ENCODE assay signal across 8 mouse cellular contexts in the genomic region with DNA sequence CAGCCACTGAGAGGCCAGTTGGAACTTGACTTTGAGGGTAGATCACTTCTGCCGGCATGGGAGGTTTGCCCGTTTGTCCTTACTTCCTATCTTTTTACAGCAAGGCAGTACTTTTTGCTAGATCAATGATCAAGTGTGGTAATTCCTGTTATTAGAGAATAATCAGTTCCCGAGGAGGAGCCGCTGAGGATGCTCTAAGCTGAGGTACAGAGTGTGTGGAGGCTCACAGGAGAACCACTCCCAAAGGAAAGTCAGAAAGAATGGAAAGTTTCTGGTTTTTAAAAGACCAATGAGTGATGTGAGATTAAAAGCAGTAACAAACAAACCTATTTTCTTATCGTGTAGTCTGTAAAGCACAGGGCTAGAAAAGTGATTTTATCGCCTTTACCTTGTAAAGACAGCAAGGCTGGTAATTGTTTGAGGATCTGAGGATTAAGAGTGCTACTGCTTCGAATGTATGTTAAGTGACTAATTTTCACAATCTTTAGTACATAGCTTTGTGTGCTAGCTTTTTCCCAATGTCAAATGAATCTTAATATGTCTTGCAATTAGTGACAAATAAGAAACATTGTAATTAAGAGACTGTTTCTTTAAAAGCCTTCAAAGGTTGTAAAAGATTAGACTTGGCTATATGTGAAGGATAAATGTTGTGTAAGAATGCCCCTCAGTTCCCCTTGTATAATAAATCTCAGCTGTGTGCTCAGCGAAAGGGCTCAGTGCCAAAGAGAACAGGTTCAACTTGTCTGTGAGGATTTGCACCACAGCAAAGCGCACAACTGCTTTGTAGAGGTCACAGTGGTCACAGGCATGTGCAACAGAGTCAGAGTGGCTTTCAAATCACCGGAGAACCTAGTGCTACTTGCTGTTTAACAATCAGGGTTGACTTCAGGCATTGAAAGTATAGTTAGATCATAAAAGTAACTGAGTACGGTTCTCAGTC.
DNase-seq lines count a peak whose midpoint lies in the region.

No protein-coding gene starts in this region.

- intact Hi-C loops in gastrocnemius, postnatal 14 days (cut with DNase I; ENCODE audit: low total_unique reads), result no loop called here

- peak; percentile 41 for DNase-seq in embryo, embryonic 11 days
- no peak for DNase-seq in embryo, embryonic 10.5 days (ENCODE audit: low spot score)
- DNase-seq in gastrocnemius, postnatal 14 days, result peak; percentile 38
- DNase-seq in kidney, postnatal 10 days, result peak; percentile 77
- peak; percentile 15 for DNase-seq in ovary, postnatal 36 days (ENCODE audit: low spot score)
- no peak for DNase-seq in cerebellum, postnatal 14 days
- no peak for DNase-seq in right cerebral cortex, postnatal 14 days
- no peak for DNase-seq in cerebellum, adult 11 months

Comparison
In these comparisons a context has a peak if more than half of its experiments do, and no peak if none do; other contexts are left out.
1. DNase-seq: peak in embryo, embryonic 11 days (single experiment), gastrocnemius, postnatal 14 days (single experiment), kidney, postnatal 10 days (single experiment) and ovary, postnatal 36 days (single experiment); none in embryo, embryonic 10.5 days (single experiment), cerebellum, postnatal 14 days (0 of 2), right cerebral cortex, postnatal 14 days (single experiment) and cerebellum, adult 11 months (single experiment).